Mouse (Mus musculus) spleen, adult 2 months (tissue): Measurements from ENCODE around the gene Hbs1l. TPM values are rescaled to one million over a fixed set of nuclear protein-coding genes. Genes with fewer than 3 reads are reported as not detected.

Experiments
- DNase-seq, 2 experiments: peaks; one replicate each; pipeline versions ENCODE4 v3.0.0 to v3.0.0-alpha.2; 2012 to 2021; ENCODE audit warnings: low spot score in 2 of 2, low read depth in 1 of 2
- H3K27ac ChIP-seq: fragments of 200-500 bp; 2 replicates; pipeline ENCODE4 v1.5.1; 2012; ENCODE audit warnings: low read length, inconsistent platforms; ENCODE audit not compliant: insufficient read depth
- H3K27me3 ChIP-seq: fragments of 200-500 bp; 2 replicates; pipeline ENCODE4 v1.6.1; 2012; ENCODE audit warnings: mild to moderate bottlenecking, moderate library complexity, low read length, inconsistent platforms; ENCODE audit not compliant: control insufficient read depth, insufficient read depth
- H3K36me3 ChIP-seq: fragments of 200-500 bp; 2 replicates; pipeline ENCODE4 v1.6.1; 2012; ENCODE audit warnings: mild to moderate bottlenecking, low read length, inconsistent platforms; ENCODE audit not compliant: control insufficient read depth, insufficient read depth
- H3K4me1 ChIP-seq: fragments of 200-500 bp; 2 replicates; pipeline ENCODE4 v1.6.1; 2011; ENCODE audit warnings: inconsistent platforms; ENCODE audit not compliant: control insufficient read depth, insufficient read depth, insufficient read length
- H3K4me3 ChIP-seq: fragments of 200-500 bp; 2 replicates; pipeline ENCODE4 v1.5.1; 2011; ENCODE audit warnings: mild to moderate bottlenecking, inconsistent platforms; ENCODE audit not compliant: insufficient read depth, insufficient read length; ENCODE audit errors: extremely low read depth
- CTCF ChIP-seq: fragments of 200-500 bp; IDR thresholded peaks from 2 replicates; pipeline ENCODE4 v1.5.1; 2011; ENCODE audit warnings: mild to moderate bottlenecking, inconsistent platforms; ENCODE audit not compliant: insufficient read depth, insufficient read length, insufficient replicate concordance; ENCODE audit errors: extremely low read depth
- POLR2A ChIP-seq: fragments of 200-500 bp; IDR thresholded peaks from 2 replicates; pipeline ENCODE4 v1.6.1; 2011; ENCODE audit warnings: low read depth, low read length, inconsistent platforms
- WGBS: fragments of 180-500 bp; shearing (Covaris S2); methylation state at CpG from one replicate; pipeline ENCODE4 v1.1.7; 2018; 5-methylcytosine and 5-hydroxymethylcytosine counted together
- polyA plus RNA-seq: library from polyadenylated mRNA; depleted of rRNA; stranded (reverse); fragments of >200 nt; gene quantifications from 2 replicates; pipeline ENCODE4 v1.2.3, GENCODE M21; 2012

Hbs1l gene
- polyA plus RNA-seq, 1 experiment, result 9.3 TPM

DNA sequence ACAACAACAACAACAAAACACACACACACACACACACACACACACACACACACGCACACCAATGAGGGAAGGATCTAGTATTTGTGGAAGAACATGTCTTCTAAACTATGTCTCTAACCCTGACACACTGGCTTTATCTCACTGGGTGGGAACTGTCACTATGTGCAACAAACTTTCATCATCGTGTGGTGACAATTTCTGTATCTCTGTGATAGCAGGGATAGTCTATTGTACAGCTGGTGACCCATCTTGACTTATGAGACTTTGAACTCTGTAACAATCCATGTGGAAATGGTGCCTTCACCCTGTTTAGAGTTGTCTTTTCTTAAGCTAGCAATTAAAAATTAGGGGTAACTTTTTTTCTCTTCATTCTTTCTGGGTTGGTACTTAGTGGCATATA lies 36.1 kb upstream of the Hbs1l start:
- no peak overlapping the region for H3K4me3 ChIP-seq
- H3K27ac ChIP-seq, result no peak overlapping the region
- DNase-seq, result no peak
- TF ChIP-seq POLR2A (no peak), CTCF (no peak)
- H3K27me3 ChIP-seq, result no peaks in the 10 kb centered on the region
- no peaks in the 10 kb centered on the region for H3K4me1 ChIP-seq
- H3K36me3 ChIP-seq, result no peaks in the 10 kb centered on the region
- 73% methylated on average over 2 of the region's 2 CpGs for WGBS

DNA sequence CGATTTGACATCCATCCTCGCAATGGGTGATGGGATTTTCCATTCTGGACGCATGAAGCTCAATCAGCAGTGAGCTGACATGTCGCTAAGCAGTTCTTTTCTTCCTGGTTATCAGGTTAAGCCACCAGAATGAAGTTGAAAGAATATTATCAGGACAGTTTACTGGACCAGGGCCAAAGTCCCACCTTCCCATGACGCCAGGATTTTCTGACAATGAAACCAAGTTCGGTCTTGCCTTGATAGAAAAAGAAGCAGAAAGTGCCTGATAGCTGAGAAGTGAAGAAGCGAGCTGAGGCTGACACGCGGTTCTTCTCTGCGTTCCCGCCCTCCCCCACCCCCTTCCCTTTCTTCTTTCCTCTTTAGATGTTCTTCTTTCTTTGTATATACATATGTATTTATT lies 30.6 kb upstream of the Hbs1l start:
- no peak for DNase-seq
- TF ChIP-seq CTCF, result no peak
- TF ChIP-seq POLR2A, result no peak

DNA sequence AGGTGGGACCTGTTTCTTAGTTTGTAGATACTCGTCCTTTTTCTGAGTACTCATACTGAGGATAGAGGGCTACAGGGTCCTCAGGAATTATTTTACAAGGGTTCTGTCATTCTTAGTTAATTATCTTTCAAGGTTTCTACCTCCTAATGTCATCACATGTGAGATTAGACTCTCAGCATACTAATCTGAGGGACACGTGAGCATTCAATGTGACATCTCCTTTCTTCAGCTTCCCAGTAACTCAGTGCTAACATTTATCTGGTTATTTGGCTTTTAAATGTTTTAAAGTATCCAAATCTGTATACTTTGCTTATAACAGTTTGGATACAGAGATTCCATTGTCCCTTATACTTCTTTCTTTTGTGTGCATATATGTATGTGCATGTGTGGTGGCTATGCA lies 28.3 kb upstream of the Hbs1l start:
- TF ChIP-seq POLR2A, result no peak
- TF ChIP-seq CTCF, result no peak
- Histone ChIP-seq H3K4me1 (no peaks in the 10 kb centered on the region), H3K27ac (no peak overlapping the region), H3K27me3 (no peaks in the 10 kb centered on the region), H3K36me3 (no peaks in the 10 kb centered on the region), H3K4me3 (no peak overlapping the region)
- WGBS, result 67% methylated on average over 2 of the region's 2 CpGs
- DNase-seq, result no peak

More for the DNA sequence above, 30.6 kb upstream of the Hbs1l start:
- WGBS, result 83% methylated on average over 11 of the region's 11 CpGs
- Histone ChIP-seq H3K27ac (no peak overlapping the region), H3K27me3 (no peaks in the 10 kb centered on the region), H3K36me3 (no peaks in the 10 kb centered on the region), H3K4me3 (no peak overlapping the region), H3K4me1 (no peaks in the 10 kb centered on the region)

DNA sequence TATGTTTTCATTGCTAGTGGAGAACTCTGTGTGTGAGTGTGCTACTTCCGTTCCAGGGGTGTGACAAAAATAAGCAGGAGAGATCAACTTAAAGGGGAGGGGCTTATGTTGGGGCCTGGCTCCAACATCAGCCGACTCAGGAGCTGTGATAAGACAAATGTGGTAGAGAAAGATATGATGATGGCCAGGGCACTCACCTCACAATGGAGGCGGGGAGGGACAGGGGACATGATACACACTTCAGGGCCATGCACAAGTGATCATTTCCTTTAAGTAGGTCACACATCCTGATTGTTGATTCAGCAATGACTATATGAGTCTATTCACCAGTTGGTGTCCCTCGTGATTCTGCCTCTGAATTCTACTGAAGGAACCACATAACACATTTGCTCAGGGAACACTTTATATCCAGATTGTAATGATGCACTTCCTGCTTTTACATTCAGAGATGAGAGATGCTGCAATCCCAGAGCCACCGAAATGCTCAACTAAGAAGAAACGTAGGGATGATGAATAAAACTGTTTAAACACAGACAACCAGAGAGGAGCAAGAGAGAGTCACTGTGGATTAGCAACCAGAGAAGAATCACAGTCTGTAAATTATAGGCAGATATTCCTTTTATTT lies 26.9 kb upstream of the Hbs1l start:
- Histone ChIP-seq H3K4me1 (no peaks in the 10 kb centered on the region), H3K27me3 (no peaks in the 10 kb centered on the region), H3K4me3 (no peak overlapping the region), H3K27ac (no peak overlapping the region), H3K36me3 (no peaks in the 10 kb centered on the region)
- no peak for TF ChIP-seq POLR2A
- WGBS, result 60% methylated on average over 6 of the region's 6 CpGs
- DNase-seq, result no peak

DNA sequence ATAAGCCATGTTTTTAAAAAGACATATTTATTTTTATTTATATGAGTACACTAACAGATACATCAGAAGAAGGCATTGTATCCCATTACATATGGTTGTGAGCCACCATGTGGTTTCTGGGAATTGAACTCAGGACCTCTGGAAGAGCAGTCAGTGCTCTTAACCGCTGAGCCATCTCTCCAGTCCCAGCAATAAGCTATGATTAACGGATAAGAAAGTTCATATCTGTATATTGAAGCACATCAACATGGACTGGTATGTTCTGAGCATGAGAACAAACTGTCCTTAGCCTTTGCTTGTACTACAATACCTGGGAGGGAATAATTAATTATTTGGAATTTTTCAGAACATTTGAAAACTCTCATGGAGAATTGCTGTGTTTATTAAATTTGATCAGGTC lies 25.9 kb upstream of the Hbs1l start:
- TF ChIP-seq CTCF (no peak), POLR2A (no peak)
- 97% methylated on average over 2 of the region's 2 CpGs for WGBS
- no peaks in the 10 kb centered on the region for H3K4me1 ChIP-seq

DNA sequence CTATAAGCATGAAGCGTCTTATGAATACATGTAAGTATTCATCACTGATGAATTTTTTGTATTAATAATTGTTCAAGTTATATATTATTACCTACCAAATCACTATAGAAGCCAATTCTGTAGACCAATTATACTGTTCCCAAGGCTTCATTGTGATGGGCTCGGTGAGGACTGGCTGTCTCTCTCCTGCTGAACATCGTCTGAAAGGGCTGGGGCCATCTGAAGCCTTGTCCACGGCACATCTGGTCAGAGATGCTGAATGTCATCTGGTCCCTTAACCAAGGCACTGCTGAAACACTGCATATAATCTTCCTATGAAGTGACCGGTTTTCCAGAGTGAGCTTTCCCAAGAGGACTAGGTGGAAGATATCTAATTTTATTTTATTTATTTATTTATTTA lies 24.9 kb upstream of the Hbs1l start:
- no peak for DNase-seq
- TF ChIP-seq POLR2A, result no peak
- TF ChIP-seq CTCF, result no peak
- Histone ChIP-seq H3K27ac (no peak overlapping the region), H3K36me3 (no peaks in the 10 kb centered on the region), H3K4me1 (no peaks in the 10 kb centered on the region), H3K4me3 (no peak overlapping the region), H3K27me3 (no peaks in the 10 kb centered on the region)
- 96% methylated on average over 5 of the region's 5 CpGs for WGBS

More for the DNA sequence above, 25.9 kb upstream of the Hbs1l start:
- Histone ChIP-seq H3K36me3 (no peaks in the 10 kb centered on the region), H3K27ac (no peak overlapping the region), H3K27me3 (no peaks in the 10 kb centered on the region), H3K4me3 (no peak overlapping the region)
- no peak for DNase-seq

DNA sequence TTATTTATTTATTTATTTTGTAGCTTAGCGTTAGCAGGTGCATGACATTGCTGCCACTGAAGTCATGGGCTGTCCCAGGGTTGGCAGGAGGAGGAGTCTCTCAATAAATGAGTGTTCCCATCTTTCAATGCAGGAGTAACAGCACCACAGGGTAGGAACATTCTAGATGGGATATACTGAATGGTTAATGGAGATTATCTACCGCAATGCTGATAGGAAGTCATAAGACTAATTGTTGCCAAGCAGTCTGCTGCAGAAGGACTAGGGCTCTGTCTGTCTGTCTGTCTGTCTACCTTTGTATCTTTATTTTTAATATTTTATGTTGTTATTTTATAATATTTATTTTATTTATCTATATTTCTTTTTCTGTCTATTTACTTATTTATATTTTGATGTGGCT lies 24.5 kb upstream of the Hbs1l start:
- Histone ChIP-seq H3K36me3 (no peaks in the 10 kb centered on the region), H3K4me3 (no peak overlapping the region), H3K4me1 (no peaks in the 10 kb centered on the region), H3K27me3 (no peaks in the 10 kb centered on the region), H3K27ac (no peak overlapping the region)
- no peak for DNase-seq
- no peak for TF ChIP-seq POLR2A
- no peak for TF ChIP-seq CTCF
- WGBS, result 92% methylated on average over 2 of the region's 2 CpGs
